Mouse (Mus musculus) lung, adult 2 months (tissue): ENCODE data around the gene Ypel2.

Experiments
- CTCF ChIP-seq: fragments of 200-500 bp; IDR thresholded peaks from 2 replicates; pipeline ENCODE4 v1.5.1; 2011; ENCODE audit warnings: mild to moderate bottlenecking, low read length, control low read depth; ENCODE audit not compliant: insufficient read depth
- POLR2A ChIP-seq: fragments of 200-500 bp; IDR thresholded peaks from 2 replicates; pipeline ENCODE4 v1.6.1; 2011; ENCODE audit warnings: low read depth, mild to moderate bottlenecking, control low read depth, low read length, borderline replicate concordance; ENCODE audit errors: extremely low read depth

GRCm38 (mm10) chr11:87025351-87025750 lies 31.8 kb upstream of the Ypel2 start:
- TF ChIP-seq POLR2A (no peak), CTCF (no peak)
